Mouse (Mus musculus) cerebellum, adult 2 months (tissue): ENCODE measurements around the gene Gfi1. TPM values are rescaled to one million over a fixed set of nuclear protein-coding genes. Genes with fewer than 3 reads are reported as not detected.
A peak's percentile ranks its signal among the peaks of the same experiment; 100 is the strongest.

Source experiments
- DNase-seq, 2 experiments: peaks; one replicate each; pipeline ENCODE4 v3.0.0; 2021
- H3K27ac ChIP-seq: fragments of 200-500 bp; 2 replicates; pipeline ENCODE4 v1.5.1; 2012; ENCODE audit warnings: low read length, control low read depth, inconsistent platforms; ENCODE audit not compliant: insufficient read depth
- H3K27me3 ChIP-seq: fragments of 200-500 bp; 2 replicates; pipeline ENCODE4 v1.6.1; 2012; ENCODE audit warnings: inconsistent platforms, mild to moderate bottlenecking, low read length, moderate library complexity; ENCODE audit not compliant: control insufficient read depth, insufficient read depth
- H3K4me1 ChIP-seq: fragments of 200-500 bp; 2 replicates; pipeline ENCODE4 v1.6.1; 2011; ENCODE audit warnings: low read length; ENCODE audit not compliant: control insufficient read depth, insufficient read depth
- H3K4me3 ChIP-seq: fragments of 200-500 bp; replicated peaks from 2 replicates; pipeline ENCODE3; 2011; ENCODE audit warnings: mild to moderate bottlenecking, low read depth, low read length, control low read depth; ENCODE audit not compliant: insufficient read depth
- CTCF ChIP-seq: fragments of 200-500 bp; IDR thresholded peaks from 2 replicates; pipeline ENCODE4 v1.5.1; 2011; ENCODE audit warnings: low read depth, mild to moderate bottlenecking, control low read depth, low read length, moderate library complexity, borderline replicate concordance; ENCODE audit not compliant: insufficient read depth
- POLR2A ChIP-seq: fragments of 200-500 bp; IDR thresholded peaks from 2 replicates; pipeline ENCODE4 v1.6.1; 2011; ENCODE audit warnings: low read length, control low read depth, borderline replicate concordance; ENCODE audit not compliant: insufficient read depth
- WGBS: fragments of 180-500 bp; shearing (Covaris S2); methylation state at CpG from one replicate; pipeline ENCODE4 v1.1.7; 2018; 5-methylcytosine and 5-hydroxymethylcytosine counted together
- polyA plus RNA-seq: library from polyadenylated mRNA; depleted of rRNA; stranded (reverse); fragments of >200 nt; gene quantifications from 2 replicates; pipeline ENCODE4 v1.2.3, GENCODE M21; 2012

Gfi1 gene
- polyA plus RNA-seq, 1 experiment, result not detected

GRCm38 (mm10) chr5:107720991-107721637 is 4.7 kb downstream of the Gfi1 start:
- Histone ChIP-seq H3K4me1 (peaks cover 6% of the 10 kb centered on the region; the same call in 1 of the 2 replicates), H3K4me3 (no peak overlapping the region), H3K27me3 (peaks cover 20% of the 10 kb centered on the region; the same call in 1 of the 2 replicates), H3K27ac (no peak overlapping the region)
- WGBS, result 1% methylated on average over 58 of the region's 58 CpGs
- TF ChIP-seq POLR2A (no peak), CTCF (no peak)
- DNase-seq, result peak in 1 of 2 experiments; percentile 18

GRCm38 (mm10) chr5:107720511-107720910 is 5.3 kb downstream of the Gfi1 start:
- no peak overlapping the region for H3K4me3 ChIP-seq
- TF ChIP-seq POLR2A (no peak), CTCF (no peak)
- peaks cover 6% of the 10 kb centered on the region; the same call in 1 of the 2 replicates for H3K4me1 ChIP-seq
- 5% methylated on average over 5 of the region's 5 CpGs for WGBS
- peaks cover 20% of the 10 kb centered on the region; the same call in 1 of the 2 replicates for H3K27me3 ChIP-seq
- no peak for DNase-seq
- no peak overlapping the region for H3K27ac ChIP-seq

GRCm38 (mm10) chr5:107719786-107720185 is 6.0 kb downstream of the Gfi1 start:
- no peak for DNase-seq
- no peak overlapping the region for H3K4me3 ChIP-seq
- TF ChIP-seq POLR2A, result no peak
- no peak for TF ChIP-seq CTCF
- WGBS, result 28% methylated on average over 1 of the region's 1 CpGs
- H3K4me1 ChIP-seq, result peaks cover 6% of the 10 kb centered on the region; the same call in 1 of the 2 replicates
- H3K27me3 ChIP-seq, result peaks cover 20% of the 10 kb centered on the region; the same call in 1 of the 2 replicates
- H3K27ac ChIP-seq, result no peak overlapping the region

DNA sequence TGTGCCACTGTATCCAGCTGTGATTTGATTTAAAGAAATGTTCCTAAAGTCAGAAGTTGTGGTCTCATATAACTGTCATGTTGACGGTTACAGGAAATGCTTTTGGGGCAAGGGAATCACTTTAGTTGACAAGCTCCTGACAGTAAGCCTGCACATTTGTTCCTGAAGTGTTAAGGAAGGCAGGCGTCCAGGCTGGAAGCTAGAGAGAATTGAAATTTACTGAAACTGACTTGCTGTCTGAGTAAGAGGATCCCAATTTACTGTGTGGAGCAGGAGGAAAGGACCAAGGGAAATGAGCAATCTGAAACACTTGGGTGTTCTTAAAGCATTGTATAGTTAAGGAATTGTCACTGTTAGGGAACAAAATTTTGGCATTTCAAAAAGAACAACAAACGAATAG is 6.6 kb downstream of the Gfi1 start:
- H3K27me3 ChIP-seq, result peaks cover 20% of the 10 kb centered on the region; the same call in 1 of the 2 replicates
- H3K27ac ChIP-seq, result no peak overlapping the region
- H3K4me3 ChIP-seq, result no peak overlapping the region
- 22% methylated on average over 3 of the region's 3 CpGs for WGBS
- H3K4me1 ChIP-seq, result peaks cover 6% of the 10 kb centered on the region; the same call in 1 of the 2 replicates
- no peak for DNase-seq
- TF ChIP-seq CTCF (no peak), POLR2A (no peak)

DNA sequence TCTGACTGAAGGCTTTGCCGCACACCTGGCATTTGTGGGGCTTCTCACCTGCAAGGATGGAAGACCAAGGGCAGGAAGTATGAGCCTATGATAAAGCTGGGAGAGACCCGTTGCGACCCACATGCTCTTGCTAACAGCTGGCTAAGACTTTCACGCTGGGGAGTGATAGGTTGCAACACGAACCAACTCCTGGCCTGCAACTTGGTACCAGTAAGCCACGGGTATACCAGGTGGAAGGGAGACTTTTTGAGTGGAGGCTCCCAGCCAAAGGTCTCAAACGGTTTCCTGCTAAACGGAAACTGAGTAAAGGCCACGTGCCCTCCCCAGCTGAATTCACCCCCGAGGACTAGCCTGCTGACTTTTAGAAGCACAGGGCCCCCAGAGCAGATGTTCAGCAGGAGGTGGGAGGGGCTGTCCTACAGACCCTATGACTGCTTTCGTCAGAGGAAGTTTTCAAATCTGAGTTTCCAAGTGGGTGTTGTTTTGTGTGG is 7.9 kb downstream of the Gfi1 start:
- no peak for TF ChIP-seq CTCF
- no peak for TF ChIP-seq POLR2A
- H3K27me3 ChIP-seq, result peaks cover 10% of the 10 kb centered on the region; the same call in 1 of the 2 replicates
- DNase-seq, result no peak

GRCm38 (mm10) chr5:107711689-107712088 is 14.1 kb downstream of the Gfi1 start:
- no peak for DNase-seq
- TF ChIP-seq CTCF, result no peak
- TF ChIP-seq POLR2A, result no peak
- WGBS, result 70% methylated on average over 2 of the region's 2 CpGs
- no peak overlapping the region for H3K4me3 ChIP-seq
- H3K27ac ChIP-seq, result no peak overlapping the region
- no peaks in the 10 kb centered on the region; the same call in 1 of the 2 replicates for H3K27me3 ChIP-seq
- no peaks in the 10 kb centered on the region for H3K4me1 ChIP-seq

More for the DNA sequence above, 7.9 kb downstream of the Gfi1 start:
- no peak overlapping the region for H3K27ac ChIP-seq
- 14% methylated on average over 11 of the region's 11 CpGs for WGBS
- peaks cover 3% of the 10 kb centered on the region; the same call in 1 of the 2 replicates for H3K4me1 ChIP-seq
- H3K4me3 ChIP-seq, result no peak overlapping the region

DNA sequence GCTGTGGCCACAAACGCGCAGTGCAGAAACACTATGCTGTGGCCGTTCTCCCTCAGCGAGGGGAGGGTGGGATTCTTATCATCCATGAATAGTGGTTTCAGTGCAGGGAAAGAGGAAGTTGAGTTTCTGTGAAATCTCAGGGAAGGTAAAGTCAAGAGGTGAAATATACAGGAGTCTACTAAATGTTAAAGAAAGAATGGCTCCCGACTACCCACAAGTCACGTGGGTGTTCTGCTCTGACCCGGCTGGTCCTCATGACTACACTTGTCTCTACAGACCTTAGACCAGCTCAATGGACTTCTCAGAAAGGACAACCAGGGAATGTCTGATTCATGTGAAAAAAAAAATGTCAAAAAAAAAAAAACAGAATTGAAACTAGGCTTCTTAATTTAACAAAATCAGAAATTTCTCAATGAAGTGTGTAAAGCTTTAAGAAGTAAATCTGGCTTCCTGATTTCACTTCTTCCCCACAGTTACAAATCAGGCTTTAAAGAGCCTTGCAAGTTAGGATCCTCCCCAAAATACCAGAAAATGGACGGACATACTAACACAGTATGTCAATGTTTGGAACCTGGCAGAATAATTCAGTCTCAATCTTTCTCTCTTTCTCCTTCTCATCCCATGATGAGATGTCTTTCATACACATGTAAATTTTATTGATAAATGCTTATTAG is 17.6 kb downstream of the Gfi1 start:
- no peak overlapping the region for H3K27ac ChIP-seq
- TF ChIP-seq POLR2A (no peak), CTCF (no peak)
- no peak overlapping the region for H3K4me3 ChIP-seq
- 90% methylated on average over 8 of the region's 8 CpGs for WGBS
- no peaks in the 10 kb centered on the region; the same call in 1 of the 2 replicates for H3K27me3 ChIP-seq
- no peak for DNase-seq
- no peaks in the 10 kb centered on the region for H3K4me1 ChIP-seq

- no peak for DNase-seq
- Histone ChIP-seq H3K27ac (no peak overlapping the region), H3K4me3 (no peak overlapping the region), H3K4me1 (no peaks in the 10 kb centered on the region), H3K27me3 (no peaks in the 10 kb centered on the region; the same call in 1 of the 2 replicates)
- TF ChIP-seq POLR2A, result no peak
- TF ChIP-seq CTCF, result no peak
- 77% methylated on average over 1 of the region's 1 CpGs for WGBS
These were observed 19.6 kb downstream of the Gfi1 start for GRCm38 (mm10) chr5:107706262-107706661.
